Comparison of ENCODE assay signal across 7 mouse cellular contexts in the genomic region with DNA sequence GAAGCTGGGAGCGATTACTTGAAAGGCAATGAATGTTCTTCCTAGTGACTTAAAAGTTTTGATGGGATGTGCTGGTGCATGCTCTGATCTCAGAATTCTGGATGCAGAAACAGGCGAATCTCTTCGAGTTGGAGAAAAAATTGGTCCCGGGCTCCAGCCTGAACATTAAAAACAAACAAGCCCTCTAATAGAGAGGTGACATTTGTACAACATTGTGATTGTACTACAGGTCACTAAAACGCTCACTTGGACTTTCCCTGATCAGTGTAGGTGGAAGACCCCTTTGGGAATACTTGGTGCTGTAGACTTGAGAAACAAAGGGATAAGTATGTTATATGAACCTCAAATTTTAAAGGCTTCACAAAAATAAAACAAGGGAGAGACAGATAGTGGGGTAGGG. TPM values are rescaled to one million over a fixed set of nuclear protein-coding genes. Genes with fewer than 3 reads are reported as not detected.
DNase-seq lines count a peak whose midpoint lies in the region; ATAC-seq lines count a peak whose summit lies in the region.

No protein-coding gene starts in this region.

- H3K27ac ChIP-seq in lung, embryonic 15.5 days = peak overlapping the region; percentile 98
- H3K27ac ChIP-seq in forebrain, embryonic 10.5 days = peak overlapping the region; percentile 99
- peak overlapping the region; percentile 98 for H3K27ac ChIP-seq in limb, embryonic 10.5 days
- H3K27ac ChIP-seq in neural tube, embryonic 14.5 days (ENCODE audit: low read depth, low read length) = peak overlapping the region; percentile 94

- no peaks in the 10 kb centered on the region for H3K27me3 ChIP-seq in lung, embryonic 15.5 days
- no peaks in the 10 kb centered on the region for H3K27me3 ChIP-seq in forebrain, embryonic 10.5 days (ENCODE audit: poor library complexity, severe bottlenecking)
- H3K27me3 ChIP-seq in limb, embryonic 10.5 days (ENCODE audit: low read depth, poor library complexity, severe bottlenecking) = no peaks in the 10 kb centered on the region
- no peaks in the 10 kb centered on the region for H3K27me3 ChIP-seq in neural tube, embryonic 14.5 days (ENCODE audit: control insufficient read depth, insufficient read depth, low read length)

- DNase-seq in lung, postnatal 10 days = no peak
- DNase-seq in forebrain, embryonic 10.5 days (ENCODE audit: extremely low spot score, low spot score) = no peak
- no peak for DNase-seq in limb, embryonic 10.5 days (ENCODE audit: low spot score)
- DNase-seq in embryo, embryonic 10 days (ENCODE audit: low spot score) = no peak
- DNase-seq in left cerebral cortex, adult 18-20 months (ENCODE audit: low spot score in 2 of 2) = no peak

- peak overlapping the region; percentile 70 for H3K9ac ChIP-seq in lung, embryonic 15.5 days
- peak overlapping the region; percentile 71; the same call in 1 of the 2 replicates for H3K9ac ChIP-seq in neural tube, embryonic 14.5 days (replicated peaks; ENCODE audit: low read depth, low read length)

- H3K36me3 ChIP-seq in lung, embryonic 15.5 days = peaks cover 5% of the 10 kb centered on the region
- H3K36me3 ChIP-seq in forebrain, embryonic 10.5 days (replicated peaks) = peaks cover 14% of the 10 kb centered on the region
- H3K36me3 ChIP-seq in limb, embryonic 10.5 days = peaks cover 17% of the 10 kb centered on the region
- peaks cover 1% of the 10 kb centered on the region; the same call in 1 of the 2 replicates for H3K36me3 ChIP-seq in neural tube, embryonic 14.5 days (ENCODE audit: control insufficient read depth, insufficient read depth, low read length)

- ATAC-seq in lung, embryonic 15.5 days (ENCODE audit: borderline replicate concordance, extremely low read depth, low FRiP score, low TSS enrichment) = no peak
- no peak for ATAC-seq in neural tube, embryonic 14.5 days (ENCODE audit: low read depth)

- no peaks in the 10 kb centered on the region for H3K9me3 ChIP-seq in lung, embryonic 15.5 days
- no peaks in the 10 kb centered on the region for H3K9me3 ChIP-seq in forebrain, embryonic 10.5 days
- no peaks in the 10 kb centered on the region for H3K9me3 ChIP-seq in limb, embryonic 10.5 days (replicated peaks)
- H3K9me3 ChIP-seq in neural tube, embryonic 14.5 days (ENCODE audit: control insufficient read depth, low read length) = no peaks in the 10 kb centered on the region

- peaks cover 22% of the 10 kb centered on the region for H3K4me1 ChIP-seq in lung, embryonic 15.5 days
- H3K4me1 ChIP-seq in forebrain, embryonic 10.5 days = peaks cover 36% of the 10 kb centered on the region
- H3K4me1 ChIP-seq in limb, embryonic 10.5 days = peaks cover 23% of the 10 kb centered on the region
- H3K4me1 ChIP-seq in neural tube, embryonic 14.5 days (ENCODE audit: control insufficient read depth, insufficient read depth, low read length) = peaks cover 14% of the 10 kb centered on the region

- 25% methylated on average over 5 of the region's 5 CpGs for WGBS in lung, embryonic 15.5 days
- WGBS in forebrain, embryonic 10.5 days = 36% methylated on average over 5 of the region's 5 CpGs
- 45% methylated on average over 5 of the region's 5 CpGs for WGBS in limb, embryonic 10.5 days
- WGBS in neural tube, embryonic 14.5 days = 29% methylated on average over 5 of the region's 5 CpGs

- peak overlapping the region; percentile 91 for H3K4me3 ChIP-seq in lung, embryonic 15.5 days
- H3K4me3 ChIP-seq in forebrain, embryonic 10.5 days = peak overlapping the region; percentile 86
- H3K4me3 ChIP-seq in limb, embryonic 10.5 days = peak overlapping the region; percentile 86
- H3K4me3 ChIP-seq in neural tube, embryonic 14.5 days (ENCODE audit: low read depth, low read length) = peak overlapping the region; percentile 59

- H3K4me2 ChIP-seq in lung, embryonic 15.5 days = peak overlapping the region; percentile 87
- H3K4me2 ChIP-seq in neural tube, embryonic 14.5 days (ENCODE audit: low read depth, low read length) = peak overlapping the region; percentile 71

RNA-seq across cellular contexts. Expression of a gene that starts 1.8 kb away (rescaled TPM):
- polyA plus RNA-seq in lung, embryonic 15.5 days (2015; fragmentation: Nextera tagmentation; extraction: Ambion mirVana) = 20.4 and 21.0 TPM in 2 replicates
- 19.9 and 20.1 TPM in 2 replicates for polyA plus RNA-seq in forebrain, embryonic 10.5 days (2016; fragmentation: Nextera tagmentation; extraction: Ambion mirVana)
- 20.4 and 29.9 TPM in 2 replicates for polyA plus RNA-seq in limb, embryonic 10.5 days (2016; fragmentation: Nextera tagmentation; extraction: Ambion mirVana)
- polyA plus RNA-seq in neural tube, embryonic 14.5 days (2014; fragmentation: Nextera tagmentation; extraction: Ambion mirVana) = 27.7 and 29.2 TPM in 2 replicates
- total RNA-seq in left cerebral cortex, adult 18-20 months (2021) = 10 to 100 TPM; 15.6 to 16.4 TPM

RNA-seq across cellular contexts. Expression of a gene that starts 18.9 kb away (rescaled TPM):
- polyA plus RNA-seq in lung, embryonic 15.5 days (2015; fragmentation: Nextera tagmentation; extraction: Ambion mirVana) = 78.4 and 79.8 TPM in 2 replicates
- polyA plus RNA-seq in forebrain, embryonic 10.5 days (2016; fragmentation: Nextera tagmentation; extraction: Ambion mirVana) = 62.3 and 63.2 TPM in 2 replicates
- polyA plus RNA-seq in limb, embryonic 10.5 days (2016; fragmentation: Nextera tagmentation; extraction: Ambion mirVana) = 68.7 and 82.4 TPM in 2 replicates
- 48.6 and 53.7 TPM in 2 replicates for polyA plus RNA-seq in neural tube, embryonic 14.5 days (2014; fragmentation: Nextera tagmentation; extraction: Ambion mirVana)
- 10 to 100 TPM; 63.7 to 68.0 TPM for total RNA-seq in left cerebral cortex, adult 18-20 months (2021)

RNA-seq across cellular contexts. Expression of a gene that starts 20.9 kb away (rescaled TPM):
- polyA plus RNA-seq in lung, embryonic 15.5 days (2015; fragmentation: Nextera tagmentation; extraction: Ambion mirVana) = 421 and 449 TPM in 2 replicates
- polyA plus RNA-seq in forebrain, embryonic 10.5 days (2016; fragmentation: Nextera tagmentation; extraction: Ambion mirVana) = 392 and 397 TPM in 2 replicates
- polyA plus RNA-seq in limb, embryonic 10.5 days (2016; fragmentation: Nextera tagmentation; extraction: Ambion mirVana) = 403 and 414 TPM in 2 replicates
- 234 TPM in 2 replicates for polyA plus RNA-seq in neural tube, embryonic 14.5 days (2014; fragmentation: Nextera tagmentation; extraction: Ambion mirVana)
- 100 to 1,000 TPM; 103 to 111 TPM for total RNA-seq in left cerebral cortex, adult 18-20 months (2021)

RNA-seq across cellular contexts. Expression of a gene that starts 26.5 kb away (rescaled TPM):
- 228 and 233 TPM in 2 replicates for polyA plus RNA-seq in lung, embryonic 15.5 days (2015; fragmentation: Nextera tagmentation; extraction: Ambion mirVana)
- 78.2 and 78.3 TPM in 2 replicates for polyA plus RNA-seq in forebrain, embryonic 10.5 days (2016; fragmentation: Nextera tagmentation; extraction: Ambion mirVana)
- 202 and 241 TPM in 2 replicates for polyA plus RNA-seq in limb, embryonic 10.5 days (2016; fragmentation: Nextera tagmentation; extraction: Ambion mirVana)
- 3.5 and 22.9 TPM in 2 replicates for polyA plus RNA-seq in neural tube, embryonic 14.5 days (2014; fragmentation: Nextera tagmentation; extraction: Ambion mirVana)
- total RNA-seq in left cerebral cortex, adult 18-20 months (2021) = 1 to 10 TPM; 2.6 to 3.6 TPM

RNA-seq across cellular contexts. Expression of a gene that starts 34.5 kb away (rescaled TPM):
- 11.8 and 14.6 TPM in 2 replicates for polyA plus RNA-seq in lung, embryonic 15.5 days (2015; fragmentation: Nextera tagmentation; extraction: Ambion mirVana)
- 7.8 and 8.9 TPM in 2 replicates for polyA plus RNA-seq in forebrain, embryonic 10.5 days (2016; fragmentation: Nextera tagmentation; extraction: Ambion mirVana)
- 7.1 and 7.8 TPM in 2 replicates for polyA plus RNA-seq in limb, embryonic 10.5 days (2016; fragmentation: Nextera tagmentation; extraction: Ambion mirVana)
- polyA plus RNA-seq in neural tube, embryonic 14.5 days (2014; fragmentation: Nextera tagmentation; extraction: Ambion mirVana) = 8.3 and 10.4 TPM in 2 replicates
- total RNA-seq in left cerebral cortex, adult 18-20 months (2021) = 10 to 100 TPM; 15.8 to 19.3 TPM
